Mouse (Mus musculus) hindbrain, postnatal 0 days (tissue): ENCODE measurements around the gene Mrps34. TPM values are rescaled to one million over a fixed set of nuclear protein-coding genes. Genes with fewer than 3 reads are reported as not detected.

Source experiments
- ATAC-seq: fragments of 200-750 bp; cut with Nextera tagmentation; 2 replicates; pipeline ENCODE4 v1.8.0; 2017; ENCODE audit warnings: mild to moderate bottlenecking, moderate TSS enrichment, moderate library complexity
- DNase-seq: peaks from one replicate; pipeline ENCODE4 v3.0.0-alpha.2; 2015; ENCODE audit warnings: low spot score
- H3K27ac ChIP-seq: fragments of 300-500 bp; sonication (generic); 2 replicates; pipeline ENCODE4 v1.5.1; 2014; ENCODE audit warnings: mild to moderate bottlenecking
- H3K27me3 ChIP-seq: fragments of 300-500 bp; sonication (generic); 2 replicates; pipeline ENCODE4 v1.6.1; 2014; ENCODE audit warnings: low read length, mixed read lengths; ENCODE audit not compliant: insufficient read depth
- H3K36me3 ChIP-seq: fragments of 300-500 bp; sonication (generic); 2 replicates; pipeline ENCODE4 v1.6.1; 2014; ENCODE audit warnings: low read length, mixed read lengths; ENCODE audit not compliant: insufficient read depth
- H3K4me1 ChIP-seq: fragments of 300-500 bp; sonication (generic); 2 replicates; pipeline ENCODE4 v1.6.1; 2014; ENCODE audit warnings: antibody characterized with exemption, low read length, mixed read lengths; ENCODE audit not compliant: insufficient read depth
- H3K4me2 ChIP-seq: fragments of 300-500 bp; sonication (generic); 2 replicates; pipeline ENCODE4 v1.6.1; 2014; ENCODE audit warnings: low read depth, mild to moderate bottlenecking, low read length, moderate library complexity, mixed read lengths
- H3K4me3 ChIP-seq: fragments of 300-500 bp; sonication (generic); 2 replicates; pipeline ENCODE4 v1.5.1; 2014; ENCODE audit warnings: low read length
- H3K9ac ChIP-seq: fragments of 300-500 bp; sonication (generic); replicated peaks from 2 replicates; pipeline ENCODE4 v1.6.1; 2014; ENCODE audit warnings: mild to moderate bottlenecking, low read length, moderate library complexity, mixed read lengths
- H3K9me3 ChIP-seq: fragments of 300-500 bp; sonication (generic); 2 replicates; pipeline ENCODE4 v1.6.1; 2016; ENCODE audit warnings: low read length, mixed read lengths
- CTCF ChIP-seq: IDR thresholded peaks from 2 replicates; pipeline ENCODE4 v1.5.1; 2016; ENCODE audit warnings: antibody characterized with exemption, control low read depth, low read depth
- WGBS: fragments of 180-500 bp; shearing (Covaris S2); extraction: QIAGEN DNeasy Blood & Tissue Kit; methylation state at CpG from one replicate; pipeline ENCODE4 v1.1.7; 2014; 5-methylcytosine and 5-hydroxymethylcytosine counted together
- polyA plus RNA-seq: library from polyadenylated mRNA; unstranded; fragments of >200 nt; fragmentation: Nextera tagmentation; extraction: Ambion mirVana; gene quantifications from 2 replicates; pipeline ENCODE4 v1.2.1, GENCODE M21; 2015
- total RNA-seq: library from RNA; depleted of rRNA; stranded (reverse); fragments of >200 nt; gene quantifications from 2 replicates; pipeline ENCODE4 v1.2.3, GENCODE M21; 2014

Gene Mrps34
- total and polyA plus RNA-seq, 2 experiments from 2014 or later = 37.8 to 124 TPM

- ATAC-seq (no peak), DNase-seq (no peak)
- Histone ChIP-seq H3K4me1 (peaks cover 14% of the 10 kb centered on the region), H3K4me3 (peak overlapping the region; percentile 85), H3K27me3 (no peaks in the 10 kb centered on the region), H3K9me3 (no peaks in the 10 kb centered on the region), H3K27ac (no peak overlapping the region), H3K9ac (peak overlapping the region; percentile 63), H3K4me2 (peak overlapping the region; percentile 82), H3K36me3 (peaks cover 11% of the 10 kb centered on the region)
- 83% methylated on average over 10 of the region's 10 CpGs for WGBS
- TF ChIP-seq CTCF = no peak
Observed at GRCm38 (mm10) chr17:24851381-24852125, 43.4 kb upstream of the Mrps34 start.

- H3K9me3 ChIP-seq = no peaks in the 10 kb centered on the region
- H3K4me1 ChIP-seq = peaks cover 3% of the 10 kb centered on the region; the same call in 1 of the 2 replicates
- no peak for TF ChIP-seq CTCF
- no peak overlapping the region for H3K4me3 ChIP-seq
- no peak overlapping the region for H3K27ac ChIP-seq
- H3K9ac ChIP-seq = no peak overlapping the region
- 81% methylated on average over 3 of the region's 3 CpGs for WGBS
- no peak for DNase-seq
- H3K27me3 ChIP-seq = no peaks in the 10 kb centered on the region
- H3K4me2 ChIP-seq = no peak overlapping the region
- H3K36me3 ChIP-seq = peaks cover 20% of the 10 kb centered on the region
- ATAC-seq = no peak
Observed at GRCm38 (mm10) chr17:24855838-24856464, 39.0 kb upstream of the Mrps34 start.

- no peak for TF ChIP-seq CTCF
- H3K27me3 ChIP-seq = no peaks in the 10 kb centered on the region
- no peak overlapping the region for H3K27ac ChIP-seq
- ATAC-seq (no peak), DNase-seq (no peak)
- no peaks in the 10 kb centered on the region for H3K9me3 ChIP-seq
- no peak overlapping the region for H3K4me3 ChIP-seq
- no peak overlapping the region for H3K4me2 ChIP-seq
- WGBS = 90% methylated on average over 13 of the region's 13 CpGs
- H3K9ac ChIP-seq = no peak overlapping the region
- H3K36me3 ChIP-seq = peaks cover 27% of the 10 kb centered on the region
- no peaks in the 10 kb centered on the region; the same call in 1 of the 2 replicates for H3K4me1 ChIP-seq
Observed at GRCm38 (mm10) chr17:24856589-24856988, 38.3 kb upstream of the Mrps34 start.

- 79% methylated on average over 8 of the region's 8 CpGs for WGBS
- no peak for DNase-seq
- peaks cover 34% of the 10 kb centered on the region for H3K36me3 ChIP-seq
- no peak for TF ChIP-seq CTCF
- no peak overlapping the region for H3K4me3 ChIP-seq
- H3K27me3 ChIP-seq = no peaks in the 10 kb centered on the region
- H3K4me2 ChIP-seq = no peak overlapping the region
- H3K9ac ChIP-seq = no peak overlapping the region
- H3K27ac ChIP-seq = no peak overlapping the region
- no peaks in the 10 kb centered on the region for H3K9me3 ChIP-seq
- no peaks in the 10 kb centered on the region for H3K4me1 ChIP-seq
- no peak for ATAC-seq
Observed at GRCm38 (mm10) chr17:24857831-24858470, 37.0 kb upstream of the Mrps34 start.

DNA sequence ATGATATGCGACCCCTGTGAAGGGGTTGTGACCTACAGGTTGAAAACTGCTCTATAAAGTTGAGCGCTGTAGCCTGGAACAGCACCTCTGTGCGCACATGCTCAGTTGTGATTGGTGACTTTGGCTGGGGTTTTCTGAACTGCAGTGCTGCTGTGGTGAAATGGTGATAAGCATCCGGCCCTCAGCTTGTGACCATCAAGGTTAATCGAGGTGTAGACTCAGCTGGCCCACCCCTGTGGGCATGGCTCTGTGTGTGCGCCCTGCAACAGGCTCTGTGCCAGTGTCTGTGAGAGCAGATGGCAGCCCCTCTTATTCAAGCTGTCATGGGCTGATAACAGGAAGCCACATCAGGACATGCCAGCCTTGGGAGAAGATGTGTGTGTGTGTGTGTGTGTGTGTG lies 35.9 kb upstream of the Mrps34 start:
- H3K4me3 ChIP-seq = no peak overlapping the region
- no peaks in the 10 kb centered on the region for H3K4me1 ChIP-seq
- H3K9me3 ChIP-seq = no peaks in the 10 kb centered on the region
- peaks cover 35% of the 10 kb centered on the region for H3K36me3 ChIP-seq
- ATAC-seq (peak; percentile 45; the same call in 1 of the 2 replicates), DNase-seq (peak; percentile 53)
- no peak overlapping the region for H3K9ac ChIP-seq
- 74% methylated on average over 6 of the region's 6 CpGs for WGBS
- TF ChIP-seq CTCF = no peak
- H3K4me2 ChIP-seq = no peak overlapping the region
- no peaks in the 10 kb centered on the region for H3K27me3 ChIP-seq
- no peak overlapping the region for H3K27ac ChIP-seq

DNA sequence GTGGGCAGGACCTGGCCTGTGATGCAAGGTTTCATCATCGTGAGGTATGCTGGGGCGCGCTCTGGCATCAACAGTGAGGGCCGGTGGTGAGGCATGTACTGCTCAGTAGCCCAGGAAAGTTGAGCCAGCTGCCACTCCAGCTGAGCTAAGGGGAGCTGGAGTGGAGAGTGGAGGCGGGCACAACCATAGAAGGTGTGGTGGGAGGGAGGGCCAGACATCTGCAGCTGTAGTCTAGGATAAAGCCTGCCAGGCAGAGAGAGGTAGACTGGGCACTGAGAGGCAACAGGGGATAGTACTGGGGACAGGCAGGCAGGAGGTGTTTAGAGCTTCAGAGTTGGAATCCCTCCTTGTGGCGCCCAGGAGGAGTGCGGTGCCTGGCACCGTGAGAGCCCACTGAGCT lies 34.8 kb upstream of the Mrps34 start:
- 98% methylated on average over 8 of the region's 8 CpGs for WGBS
- Histone ChIP-seq H3K4me1 (no peaks in the 10 kb centered on the region), H3K4me2 (no peak overlapping the region), H3K9me3 (no peaks in the 10 kb centered on the region), H3K36me3 (peaks cover 43% of the 10 kb centered on the region), H3K27me3 (no peaks in the 10 kb centered on the region), H3K27ac (no peak overlapping the region), H3K9ac (no peak overlapping the region), H3K4me3 (no peak overlapping the region)
- TF ChIP-seq CTCF = no peak
- DNase-seq = no peak
- no peak for ATAC-seq
